Mouse (Mus musculus) intestine, embryonic 14.5 days (tissue): ENCODE results near the gene Scmh1. TPM values are rescaled to one million over a fixed set of nuclear protein-coding genes. Genes with fewer than 3 reads are reported as not detected.

Experiments
- ATAC-seq: fragments of 200-750 bp; cut with Nextera tagmentation; replicated peaks from 2 replicates; pipeline ENCODE4 v1.8.0; 2017; ENCODE audit warnings: low read depth, moderate number of reproducible peaks, moderate TSS enrichment, moderate library complexity; ENCODE audit not compliant: low FRiP score, low TSS enrichment
- DNase-seq: peaks from one replicate; pipeline ENCODE4 v3.0.0-alpha.2; 2018; ENCODE audit warnings: low spot score
- H3K27ac ChIP-seq: fragments of 300-500 bp; sonication (generic); 2 replicates; pipeline ENCODE4 v1.5.1; 2014; ENCODE audit warnings: low read depth, mild to moderate bottlenecking, control low read depth
- H3K27me3 ChIP-seq: fragments of 300-500 bp; sonication (generic); replicated peaks from 2 replicates; pipeline ENCODE4 v1.6.1; 2014; ENCODE audit warnings: low read length, control low read depth; ENCODE audit not compliant: control insufficient read depth, insufficient read depth
- H3K36me3 ChIP-seq: fragments of 300-500 bp; sonication (generic); 2 replicates; pipeline ENCODE4 v1.6.1; 2014; ENCODE audit warnings: low read length, control low read depth; ENCODE audit not compliant: control insufficient read depth, insufficient read depth
- H3K4me1 ChIP-seq: fragments of 300-500 bp; sonication (generic); replicated peaks from 2 replicates; pipeline ENCODE4 v1.6.1; 2014; ENCODE audit warnings: low read length, control low read depth, mixed read lengths; ENCODE audit not compliant: control insufficient read depth, insufficient read depth
- H3K4me2 ChIP-seq: fragments of 300-500 bp; sonication (generic); 2 replicates; pipeline ENCODE4 v1.6.1; 2014; ENCODE audit warnings: low read length
- H3K4me3 ChIP-seq: fragments of 300-500 bp; sonication (generic); 2 replicates; pipeline ENCODE4 v1.5.1; 2014; ENCODE audit warnings: low read depth, low read length, control low read depth, mixed read lengths
- H3K9ac ChIP-seq: fragments of 300-500 bp; sonication (generic); 2 replicates; pipeline ENCODE4 v1.6.1; 2014; ENCODE audit warnings: mild to moderate bottlenecking, low read length
- H3K9me3 ChIP-seq: fragments of 300-500 bp; sonication (generic); 2 replicates; pipeline ENCODE4 v1.6.1; 2016; ENCODE audit warnings: low read length, control low read depth; ENCODE audit not compliant: control insufficient read depth
- WGBS: fragments of 180-500 bp; shearing (Covaris S2); extraction: QIAGEN DNeasy Blood & Tissue Kit; methylation state at CpG from one replicate; pipeline ENCODE4 v1.1.7; 2014; 5-methylcytosine and 5-hydroxymethylcytosine counted together
- polyA plus RNA-seq: library from polyadenylated mRNA; unstranded; fragments of >200 nt; fragmentation: Nextera tagmentation; extraction: Ambion mirVana; gene quantifications from 2 replicates; pipeline ENCODE4 v1.2.1, GENCODE M21; 2014

Gene Scmh1
- polyA plus RNA-seq, 1 experiment from 2014 or later = 36.6 TPM

GRCm38 (mm10) chr4:120531986-120532385 lies 126.9 kb downstream of the Scmh1 start, which contains the start of gene Slfnl1:
Gene Slfnl1, plus strand, starts transcription at chr4:120532231.
- no peak for ATAC-seq

GRCm38 (mm10) chr4:120538664-120539063 lies 133.6 kb downstream of the Scmh1 start:
- H3K4me2 ChIP-seq = no peak overlapping the region
- ATAC-seq (no peak), DNase-seq (no peak)
- no peak overlapping the region for H3K27ac ChIP-seq
- H3K4me3 ChIP-seq = no peak overlapping the region
- H3K9ac ChIP-seq = no peak overlapping the region
- no peaks in the 10 kb centered on the region for H3K27me3 ChIP-seq
- WGBS = 96% methylated on average over 10 of the region's 10 CpGs
- no peaks in the 10 kb centered on the region for H3K9me3 ChIP-seq
- no peaks in the 10 kb centered on the region for H3K4me1 ChIP-seq
- H3K36me3 ChIP-seq = peaks cover 53% of the 10 kb centered on the region

More at GRCm38 (mm10) chr4:120531986-120532385, 126.9 kb downstream of the Scmh1 start, which contains the start of gene Slfnl1:
- Histone ChIP-seq H3K4me2 (no peak within 1 kb of the TSS), H3K4me1 (no peaks in the 10 kb centered on the region), H3K9ac (no peak within 1 kb of the TSS), H3K27ac (no peak within 1 kb of the TSS), H3K36me3 (peaks cover 40% of the 10 kb centered on the region), H3K4me3 (no peak within 1 kb of the TSS), H3K9me3 (no peaks in the 10 kb centered on the region), H3K27me3 (no peaks in the 10 kb centered on the region)
- DNase-seq = no peak
- 84% methylated on average over 6 of the region's 6 CpGs for WGBS

- no peaks in the 10 kb centered on the region for H3K9me3 ChIP-seq
- H3K36me3 ChIP-seq = peaks cover 98% of the 10 kb centered on the region
- no peak overlapping the region for H3K4me2 ChIP-seq
- H3K4me3 ChIP-seq = no peak overlapping the region
- ATAC-seq = no peak
- no peak overlapping the region for H3K9ac ChIP-seq
- 82% methylated on average over 1 of the region's 1 CpGs for WGBS
- H3K27ac ChIP-seq = no peak overlapping the region
- no peaks in the 10 kb centered on the region for H3K4me1 ChIP-seq
- DNase-seq = no peak
- no peaks in the 10 kb centered on the region for H3K27me3 ChIP-seq
Observed at GRCm38 (mm10) chr4:120544896-120545295, 139.8 kb downstream of the Scmh1 start.

GRCm38 (mm10) chr4:120556592-120556991 lies 151.5 kb downstream of the Scmh1 start:
- H3K4me3 ChIP-seq = no peak overlapping the region
- H3K27me3 ChIP-seq = no peaks in the 10 kb centered on the region
- H3K4me2 ChIP-seq = no peak overlapping the region
- no peaks in the 10 kb centered on the region for H3K4me1 ChIP-seq
- no peak overlapping the region for H3K9ac ChIP-seq
- DNase-seq (no peak), ATAC-seq (no peak)
- WGBS = 92% methylated on average over 6 of the region's 6 CpGs
- peaks cover 96% of the 10 kb centered on the region for H3K36me3 ChIP-seq
- no peak overlapping the region for H3K27ac ChIP-seq
- no peaks in the 10 kb centered on the region for H3K9me3 ChIP-seq

- Histone ChIP-seq H3K27me3 (no peaks in the 10 kb centered on the region), H3K27ac (no peak overlapping the region), H3K9me3 (no peaks in the 10 kb centered on the region), H3K4me2 (no peak overlapping the region), H3K4me3 (no peak overlapping the region), H3K36me3 (peaks cover 49% of the 10 kb centered on the region), H3K9ac (no peak overlapping the region), H3K4me1 (peaks cover 23% of the 10 kb centered on the region)
- ATAC-seq = no peak
- DNase-seq = no peak
- 92% methylated on average over 2 of the region's 2 CpGs for whole genome bisulfite sequencing
Observed at GRCm38 (mm10) chr4:120565726-120566125, 160.6 kb downstream of the Scmh1 start.

- H3K4me2 ChIP-seq = peak overlapping the region; percentile 90
- H3K4me3 ChIP-seq = peak overlapping the region; percentile 76
- DNase-seq = peak; percentile 58
- peaks cover 28% of the 10 kb centered on the region for H3K36me3 ChIP-seq
- peak overlapping the region; percentile 95; the same call in 1 of the 2 replicates for H3K9ac ChIP-seq
- no peak for ATAC-seq
- H3K4me1 ChIP-seq = peaks cover 32% of the 10 kb centered on the region
- no peaks in the 10 kb centered on the region for H3K27me3 ChIP-seq
- H3K9me3 ChIP-seq = no peaks in the 10 kb centered on the region
- H3K27ac ChIP-seq = peak overlapping the region; percentile 94
- 27% methylated on average over 5 of the region's 5 CpGs for WGBS
Observed at GRCm38 (mm10) chr4:120568005-120568404, 162.9 kb downstream of the Scmh1 start.

GRCm38 (mm10) chr4:120569025-120569424 lies 163.9 kb downstream of the Scmh1 start:
- peak overlapping the region; percentile 95 for H3K9ac ChIP-seq
- peak overlapping the region; percentile 90 for H3K4me2 ChIP-seq
- peak overlapping the region; percentile 94 for H3K27ac ChIP-seq
- peaks cover 32% of the 10 kb centered on the region for H3K4me1 ChIP-seq
- H3K9me3 ChIP-seq = no peaks in the 10 kb centered on the region
- H3K27me3 ChIP-seq = no peaks in the 10 kb centered on the region
- WGBS = 9% methylated on average over 4 of the region's 4 CpGs
- H3K4me3 ChIP-seq = peak overlapping the region; percentile 76
- ATAC-seq (no peak), DNase-seq (peak; percentile 61)
- H3K36me3 ChIP-seq = peaks cover 18% of the 10 kb centered on the region

GRCm38 (mm10) chr4:120569486-120570437 lies 164.7 kb downstream of the Scmh1 start, which contains the start of gene Ctps:
Gene Ctps, minus strand, starts transcription at chr4:120570276.
- no peaks in the 10 kb centered on the region for H3K9me3 ChIP-seq
- H3K4me1 ChIP-seq = peaks cover 32% of the 10 kb centered on the region
- peak; percentile 99 for DNase-seq
- peaks cover 11% of the 10 kb centered on the region for H3K36me3 ChIP-seq
- H3K27me3 ChIP-seq = no peaks in the 10 kb centered on the region
- H3K4me2 ChIP-seq = peak within 1 kb of the TSS; percentile 90
- under 1% methylated on average over 94 of the region's 97 CpGs for WGBS
- peak within 1 kb of the TSS; percentile 76 for H3K4me3 ChIP-seq
- peak; percentile 97 for ATAC-seq
- H3K27ac ChIP-seq = peak within 1 kb of the TSS; percentile 94
- peak within 1 kb of the TSS; percentile 95 for H3K9ac ChIP-seq
